In genomic region chr15:99032041-99032725, GRCm38 (mm10) we compare ENCODE assay signal across 10 mouse cellular contexts. TPM values are rescaled to one million over a fixed set of nuclear protein-coding genes. Genes with fewer than 3 reads are reported as not detected.
DNase-seq lines count a peak whose midpoint lies in the region; ATAC-seq lines count a peak whose summit lies in the region.
"Had no signal": no experiment of that assay in that cellular context is flagged by ENCODE, and none has a peak within 500 bp of the region (broad histone marks: within the 10 kb centered on the region; RNA-seq: fewer than 3 reads in every experiment).

No protein-coding gene starts in this region.

- no peak for DNase-seq in lung, postnatal 4 days
- DNase-seq in embryonic facial prominence, embryonic 10.5 days (ENCODE audit: low spot score), result no peak
- no peak for DNase-seq in hindbrain, embryonic 14.5 days (ENCODE audit: low spot score)
- DNase-seq in midbrain, embryonic 14.5 days, result no peak
- DNase-seq in gastrocnemius, adult 8-10 months (ENCODE audit: low spot score in 2 of 2), result no peak
- DNase-seq in thymus, postnatal 4 days, result no peak
- DNase-seq in cerebellum, adult 18-20 months, result no peak
- DNase-seq: gastrocnemius, postnatal 10 days had no signal

- H3K4me3 ChIP-seq in lung, embryonic 15.5 days, result peak overlapping the region; percentile 67
- H3K4me3 ChIP-seq in embryonic facial prominence, embryonic 10.5 days, result peak overlapping the region; percentile 72
- no peak overlapping the region for H3K4me3 ChIP-seq in hindbrain, embryonic 14.5 days (replicated peaks; ENCODE audit: low read length)
- no peak overlapping the region for H3K4me3 ChIP-seq in midbrain, embryonic 14.5 days (replicated peaks; ENCODE audit: low read depth, low read length)

- no peaks in the 10 kb centered on the region for H3K9me3 ChIP-seq in lung, embryonic 15.5 days
- H3K9me3 ChIP-seq in embryonic facial prominence, embryonic 10.5 days, result no peaks in the 10 kb centered on the region
- H3K9me3 ChIP-seq in hindbrain, embryonic 14.5 days (ENCODE audit: control insufficient read depth, low read length), result no peaks in the 10 kb centered on the region
- H3K9me3 ChIP-seq in midbrain, embryonic 14.5 days (ENCODE audit: control insufficient read depth, low read length), result no peaks in the 10 kb centered on the region

- peaks cover 25% of the 10 kb centered on the region for H3K36me3 ChIP-seq in lung, embryonic 15.5 days
- H3K36me3 ChIP-seq in embryonic facial prominence, embryonic 10.5 days (replicated peaks), result peaks cover 31% of the 10 kb centered on the region
- H3K36me3 ChIP-seq in hindbrain, embryonic 14.5 days (replicated peaks; ENCODE audit: control insufficient read depth, insufficient read depth), result no peaks in the 10 kb centered on the region
- H3K36me3 ChIP-seq in midbrain, embryonic 14.5 days (ENCODE audit: control insufficient read depth, insufficient read depth, low read length), result no peaks in the 10 kb centered on the region

- no peak for ATAC-seq in lung, embryonic 15.5 days (ENCODE audit: borderline replicate concordance, extremely low read depth, low FRiP score, low TSS enrichment)
- no peak for ATAC-seq in hindbrain, embryonic 14.5 days (ENCODE audit: low FRiP score)
- ATAC-seq in midbrain, embryonic 14.5 days (ENCODE audit: low FRiP score, low TSS enrichment), result no peak

- no peaks in the 10 kb centered on the region for H3K27me3 ChIP-seq in lung, embryonic 15.5 days
- no peaks in the 10 kb centered on the region for H3K27me3 ChIP-seq in embryonic facial prominence, embryonic 10.5 days (replicated peaks; ENCODE audit: low read depth, poor library complexity, severe bottlenecking)
- peaks cover 25% of the 10 kb centered on the region for H3K27me3 ChIP-seq in hindbrain, embryonic 14.5 days (ENCODE audit: control insufficient read depth, insufficient read depth, low read length)
- H3K27me3 ChIP-seq in midbrain, embryonic 14.5 days (ENCODE audit: control insufficient read depth, insufficient read depth, low read length), result peaks cover 4% of the 10 kb centered on the region; the same call in 1 of the 2 replicates

- 57% methylated on average over 9 of the region's 9 CpGs for WGBS in lung, embryonic 15.5 days
- WGBS in embryonic facial prominence, embryonic 10.5 days, result 82% methylated on average over 9 of the region's 9 CpGs
- 77% methylated on average over 9 of the region's 9 CpGs for WGBS in hindbrain, embryonic 14.5 days
- WGBS in midbrain, embryonic 14.5 days, result 76% methylated on average over 9 of the region's 9 CpGs

- 0 out of 2 replicates have a peak overlapping the region, but pooled peaks have one; percentile 11 for H3K27ac ChIP-seq in lung, embryonic 15.5 days
- peak overlapping the region; percentile 1; the same call in 1 of the 2 replicates for H3K27ac ChIP-seq in embryonic facial prominence, embryonic 10.5 days (replicated peaks)
- no peak overlapping the region for H3K27ac ChIP-seq in hindbrain, embryonic 14.5 days
- no peak overlapping the region for H3K27ac ChIP-seq in midbrain, embryonic 14.5 days (replicated peaks; ENCODE audit: low read depth, low read length)

- peak overlapping the region; percentile 17; the same call in 1 of the 2 replicates for H3K9ac ChIP-seq in lung, embryonic 15.5 days
- H3K9ac ChIP-seq in hindbrain, embryonic 14.5 days, result no peak overlapping the region
- no peak overlapping the region for H3K9ac ChIP-seq in midbrain, embryonic 14.5 days (replicated peaks; ENCODE audit: low read length)

- peak overlapping the region; percentile 83 for H3K4me2 ChIP-seq in lung, embryonic 15.5 days
- H3K4me2 ChIP-seq in hindbrain, embryonic 14.5 days (replicated peaks), result peak overlapping the region; percentile 5; the same call in 1 of the 2 replicates
- peak overlapping the region; percentile 4; the same call in 1 of the 2 replicates for H3K4me2 ChIP-seq in midbrain, embryonic 14.5 days (ENCODE audit: low read length)

- peaks cover 35% of the 10 kb centered on the region for H3K4me1 ChIP-seq in lung, embryonic 15.5 days
- H3K4me1 ChIP-seq in embryonic facial prominence, embryonic 10.5 days, result peaks cover 45% of the 10 kb centered on the region
- peaks cover 9% of the 10 kb centered on the region; the same call in 1 of the 2 replicates for H3K4me1 ChIP-seq in hindbrain, embryonic 14.5 days (replicated peaks; ENCODE audit: control insufficient read depth, insufficient read depth, low read length)
- H3K4me1 ChIP-seq in midbrain, embryonic 14.5 days (ENCODE audit: control insufficient read depth, insufficient read depth, low read length), result peaks cover 16% of the 10 kb centered on the region

RNA-seq across cellular contexts. Expression of gene Tuba1c, which starts 2.5 kb away (rescaled TPM):
- polyA plus RNA-seq in lung, embryonic 15.5 days (2015; fragmentation: Nextera tagmentation; extraction: Ambion mirVana), result 211 and 224 TPM in 2 replicates
- polyA plus RNA-seq in embryonic facial prominence, embryonic 10.5 days (2016; fragmentation: Nextera tagmentation; extraction: Ambion mirVana), result 141 and 144 TPM in 2 replicates
- polyA plus RNA-seq in hindbrain, embryonic 14.5 days (2014; fragmentation: Nextera tagmentation; extraction: Ambion mirVana), result 21.7 and 24.2 TPM in 2 replicates
- polyA plus RNA-seq in midbrain, embryonic 14.5 days (2014; fragmentation: Nextera tagmentation; extraction: Ambion mirVana), result 13.5 and 24.8 TPM in 2 replicates
- total RNA-seq in gastrocnemius, adult 8-10 months (2022), result 1 to 10 TPM; 5.7 to 7.8 (median 6.8) TPM

RNA-seq across cellular contexts. Expression of gene Prph, which starts 22.8 kb away (rescaled TPM):
- 3.1 and 6.8 TPM in 2 replicates for polyA plus RNA-seq in lung, embryonic 15.5 days (2015; fragmentation: Nextera tagmentation; extraction: Ambion mirVana)
- 3.7 and 6.3 TPM in 2 replicates for polyA plus RNA-seq in embryonic facial prominence, embryonic 10.5 days (2016; fragmentation: Nextera tagmentation; extraction: Ambion mirVana)
- polyA plus RNA-seq in hindbrain, embryonic 14.5 days (2014; fragmentation: Nextera tagmentation; extraction: Ambion mirVana), result 77.9 and 79.5 TPM in 2 replicates
- polyA plus RNA-seq in midbrain, embryonic 14.5 days (2014; fragmentation: Nextera tagmentation; extraction: Ambion mirVana), result 11.7 and 15.5 TPM in 2 replicates
- total RNA-seq in gastrocnemius, adult 8-10 months (2022), result under 1 TPM in 3 of 4 experiments, not detected in 1; 0.31 to 0.58 (median 0.35) TPM

RNA-seq across cellular contexts. Expression of gene Troap, which starts 42.2 kb away (rescaled TPM):
- polyA plus RNA-seq in lung, embryonic 15.5 days (2015; fragmentation: Nextera tagmentation; extraction: Ambion mirVana), result 35.4 and 41.9 TPM in 2 replicates
- polyA plus RNA-seq in embryonic facial prominence, embryonic 10.5 days (2016; fragmentation: Nextera tagmentation; extraction: Ambion mirVana), result 49.8 and 53.1 TPM in 2 replicates
- polyA plus RNA-seq in hindbrain, embryonic 14.5 days (2014; fragmentation: Nextera tagmentation; extraction: Ambion mirVana), result 3.7 and 4.0 TPM in 2 replicates
- 3.9 and 4.9 TPM in 2 replicates for polyA plus RNA-seq in midbrain, embryonic 14.5 days (2014; fragmentation: Nextera tagmentation; extraction: Ambion mirVana)
- total RNA-seq in gastrocnemius, adult 8-10 months (2022), result not detected
- total RNA-seq: adrenal gland, adult 18-20 months had no signal

RNA-seq across cellular contexts. Expression of gene C1ql4, which starts 55.4 kb away (rescaled TPM):
- not detected in 2 replicates for polyA plus RNA-seq in lung, embryonic 15.5 days (2015; fragmentation: Nextera tagmentation; extraction: Ambion mirVana)
- 0.36 and 0.52 TPM in 2 replicates for polyA plus RNA-seq in embryonic facial prominence, embryonic 10.5 days (2016; fragmentation: Nextera tagmentation; extraction: Ambion mirVana)
- 4.7 and 6.6 TPM in 2 replicates for polyA plus RNA-seq in hindbrain, embryonic 14.5 days (2014; fragmentation: Nextera tagmentation; extraction: Ambion mirVana)
- 13.2 and 13.7 TPM in 2 replicates for polyA plus RNA-seq in midbrain, embryonic 14.5 days (2014; fragmentation: Nextera tagmentation; extraction: Ambion mirVana)
- total RNA-seq in gastrocnemius, adult 8-10 months (2022), result not detected
- total RNA-seq: adrenal gland, adult 18-20 months; gastrocnemius, postnatal 10 days had no signal

Comparison
In these comparisons a context has a peak if more than half of its experiments do, and no peak if none do; other contexts are left out.
1. H3K27ac ChIP-seq: peak in lung, embryonic 15.5 days (single experiment) and embryonic facial prominence, embryonic 10.5 days (single experiment); none in hindbrain, embryonic 14.5 days (single experiment) and midbrain, embryonic 14.5 days (single experiment).
2. H3K4me2 ChIP-seq: peak in every context shown above with its lines; median percentile 83 in lung, embryonic 15.5 days; 5 in hindbrain, embryonic 14.5 days; 4 in midbrain, embryonic 14.5 days.
3. H3K4me3 ChIP-seq: peak in lung, embryonic 15.5 days (single experiment) and embryonic facial prominence, embryonic 10.5 days (single experiment); none in hindbrain, embryonic 14.5 days (single experiment) and midbrain, embryonic 14.5 days (single experiment).